Mouse (Mus musculus) WW6 (cell line): ENCODE results near the gene Eya2.

Source experiments
- DNase-seq: peaks from one replicate; pipeline ENCODE4 v3.0.0-alpha.2; 2013; ENCODE audit warnings: low read depth, low spot score

Eya2 gene

DNA sequence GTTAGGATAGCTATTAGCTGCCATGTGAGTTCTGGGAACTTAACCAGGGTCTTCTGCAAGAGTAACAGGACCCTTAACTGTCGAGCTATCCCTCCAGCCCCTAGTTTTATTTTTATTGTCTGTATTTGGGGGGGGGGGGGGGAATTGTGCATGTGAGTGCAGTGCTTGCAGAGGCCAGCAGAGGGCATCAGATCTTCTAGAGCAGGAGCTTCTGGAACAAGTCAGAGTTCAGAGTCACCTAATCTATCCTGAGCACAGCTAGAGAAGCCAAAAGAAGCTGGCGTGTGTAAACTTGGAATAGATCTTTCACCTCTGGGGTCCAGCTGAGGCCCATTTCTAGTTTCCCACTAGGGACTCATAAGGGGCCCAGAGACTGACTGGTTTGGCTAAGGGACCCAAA is 1.1 kb upstream of the Eya2 start:
- no peak for DNase-seq

DNA sequence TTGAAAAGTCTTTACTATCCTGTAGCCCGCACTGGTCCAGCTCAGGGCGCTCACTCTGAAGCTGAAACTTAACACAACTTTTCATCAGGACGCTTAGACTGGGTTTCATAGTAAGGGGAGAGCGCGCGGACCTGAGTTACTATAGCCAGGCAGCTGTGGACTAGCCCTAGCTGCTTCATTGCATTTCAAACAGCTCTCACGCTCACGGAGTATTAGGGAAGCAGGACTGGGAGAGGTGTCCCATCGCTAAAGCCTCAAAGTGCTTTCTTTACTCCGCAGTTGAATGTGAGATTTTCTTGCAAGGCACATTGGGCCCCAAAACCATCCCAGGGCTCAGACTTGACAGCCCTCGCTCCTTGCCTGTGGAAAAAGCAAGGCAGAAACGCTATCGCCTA is 841 bp downstream of the Eya2 start:
- DNase-seq, result no peak

DNA sequence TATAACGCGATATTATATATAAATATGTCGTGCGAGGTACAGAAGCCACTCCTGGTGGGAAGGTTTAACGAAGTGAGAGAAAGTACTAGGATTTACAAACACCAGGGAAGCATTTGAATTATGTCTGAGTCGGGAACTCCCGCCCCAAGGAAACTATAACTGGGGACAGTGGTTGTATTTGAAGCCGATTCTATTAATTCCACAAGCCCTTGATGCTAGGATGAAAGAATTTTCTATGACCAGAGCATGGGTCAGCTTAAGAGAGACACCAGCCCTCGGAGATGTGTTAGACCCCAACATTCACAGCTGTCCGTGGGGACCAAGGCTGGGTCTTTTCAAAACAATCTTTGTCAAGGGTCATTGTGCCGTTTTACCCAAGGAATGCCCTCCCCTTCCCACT is 1.3 kb downstream of the Eya2 start:
- DNase-seq, result no peak

DNA sequence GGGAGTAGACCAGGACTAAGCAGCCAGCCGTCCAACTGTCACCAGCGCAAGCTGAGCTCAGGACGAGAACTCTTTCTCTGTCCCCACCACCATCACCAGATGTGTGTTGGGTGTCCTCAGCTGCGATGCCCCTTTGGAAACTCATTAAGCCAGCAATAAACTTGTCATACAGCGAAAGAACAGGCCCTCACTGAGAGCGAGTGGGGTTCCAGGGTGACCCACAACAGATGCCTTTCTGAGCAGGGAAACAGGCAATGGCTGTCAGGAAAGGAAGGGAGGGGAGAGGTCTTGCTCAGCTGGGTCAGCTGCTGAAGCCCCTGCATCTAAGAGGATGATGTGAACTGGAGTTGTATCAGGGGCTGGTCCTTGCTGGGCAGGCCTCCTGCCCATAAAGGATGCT is 2.7 kb downstream of the Eya2 start:
- no peak for DNase-seq

DNA sequence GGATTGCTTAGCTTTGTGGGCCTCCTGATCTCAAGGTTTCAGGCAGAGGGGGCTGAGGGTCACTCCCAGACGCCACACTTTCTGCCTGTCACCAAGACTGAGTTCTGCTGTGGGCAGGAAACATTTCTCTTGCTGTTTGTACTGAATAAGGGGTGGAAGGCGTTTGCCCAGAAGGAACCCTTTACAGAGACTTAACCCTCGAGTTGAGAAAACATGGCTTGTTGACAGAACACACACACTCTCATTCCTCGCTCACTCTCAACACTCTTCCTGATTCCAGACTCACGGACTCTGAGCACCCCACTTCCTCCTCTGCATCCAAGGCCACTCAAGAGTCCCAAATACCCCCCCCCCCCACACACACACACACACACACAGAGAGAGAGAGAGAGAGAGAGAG is 3.3 kb downstream of the Eya2 start:
- no peak for DNase-seq

DNA sequence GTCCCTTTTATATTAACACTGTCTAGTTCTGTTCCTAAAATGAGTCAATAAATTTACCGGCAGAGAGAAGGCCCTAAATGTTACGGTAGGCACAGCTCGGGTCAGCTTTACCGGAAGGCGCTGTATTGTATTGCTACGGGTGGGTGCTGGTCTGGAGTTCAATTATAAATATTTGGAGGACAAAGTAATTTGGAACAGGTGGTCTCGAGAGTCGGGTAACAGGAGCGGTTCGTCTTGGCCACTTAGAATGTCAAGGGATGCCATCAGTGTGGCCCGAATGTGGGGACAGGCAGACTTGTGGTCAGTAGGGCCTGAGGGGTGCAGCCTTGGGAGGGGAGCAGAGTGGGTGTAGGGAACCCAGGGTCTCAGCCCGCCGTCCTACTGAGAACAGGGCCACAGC is 4.7 kb downstream of the Eya2 start:
- no peak for DNase-seq

DNA sequence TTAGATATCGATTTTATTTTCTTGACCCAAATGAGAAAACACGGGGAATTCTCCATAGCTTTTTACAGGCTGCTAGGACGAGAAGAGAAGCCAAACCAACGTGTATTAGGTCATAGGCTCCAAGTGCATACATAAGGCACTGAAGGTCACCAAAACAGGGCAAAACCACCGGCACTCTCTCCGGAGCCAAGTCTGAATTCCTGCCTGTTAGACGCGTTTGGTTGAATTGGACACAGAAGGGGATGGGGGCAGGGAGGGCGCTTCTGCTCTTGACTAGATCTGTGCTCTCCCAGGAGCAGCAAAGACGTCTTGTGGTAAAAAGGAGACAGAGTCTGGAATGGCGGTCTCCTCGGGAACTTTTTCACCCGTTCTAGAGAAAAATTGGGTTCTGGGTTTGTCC is 6.1 kb downstream of the Eya2 start:
- DNase-seq, result no peak

DNA sequence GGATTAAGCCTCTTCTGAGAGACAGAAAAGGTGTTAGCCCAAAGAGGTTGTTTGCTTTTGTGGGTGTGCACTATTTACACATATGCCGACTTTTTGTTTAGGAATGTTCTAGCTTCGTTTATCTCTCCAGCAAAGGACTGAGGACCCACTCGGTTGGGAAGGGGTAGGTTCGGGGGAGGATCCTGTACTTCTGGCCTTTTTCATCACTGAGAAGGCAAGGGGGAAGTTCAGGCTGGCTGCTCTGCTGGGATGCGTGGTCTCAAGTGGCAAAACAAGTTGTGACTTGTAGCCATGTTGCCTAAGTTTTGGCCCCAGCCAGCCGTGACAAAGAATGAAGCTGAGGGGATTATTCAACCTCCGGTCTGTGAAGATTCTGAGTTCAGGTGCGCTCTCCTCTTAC is 6.8 kb downstream of the Eya2 start:
- no peak for DNase-seq

DNA sequence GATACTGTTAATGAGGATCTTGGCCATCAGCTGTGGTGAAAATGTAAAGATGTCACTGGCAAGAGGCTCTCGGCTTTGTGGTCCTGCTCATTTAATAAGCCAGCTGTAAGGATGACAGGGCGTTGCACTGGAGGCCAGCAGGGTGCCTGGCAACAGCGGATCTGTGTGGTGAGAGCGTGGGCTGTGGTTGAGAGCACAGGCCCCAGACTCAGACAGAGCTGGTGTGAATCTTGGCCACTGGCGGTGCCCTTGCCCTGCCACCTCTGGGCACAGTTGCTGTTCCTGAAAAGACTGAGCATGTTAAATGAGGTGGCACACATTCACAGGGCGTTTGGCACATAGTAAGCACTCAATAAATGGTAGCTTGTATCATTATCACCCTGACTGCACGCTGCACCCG is 8.9 kb downstream of the Eya2 start:
- no peak for DNase-seq

DNA sequence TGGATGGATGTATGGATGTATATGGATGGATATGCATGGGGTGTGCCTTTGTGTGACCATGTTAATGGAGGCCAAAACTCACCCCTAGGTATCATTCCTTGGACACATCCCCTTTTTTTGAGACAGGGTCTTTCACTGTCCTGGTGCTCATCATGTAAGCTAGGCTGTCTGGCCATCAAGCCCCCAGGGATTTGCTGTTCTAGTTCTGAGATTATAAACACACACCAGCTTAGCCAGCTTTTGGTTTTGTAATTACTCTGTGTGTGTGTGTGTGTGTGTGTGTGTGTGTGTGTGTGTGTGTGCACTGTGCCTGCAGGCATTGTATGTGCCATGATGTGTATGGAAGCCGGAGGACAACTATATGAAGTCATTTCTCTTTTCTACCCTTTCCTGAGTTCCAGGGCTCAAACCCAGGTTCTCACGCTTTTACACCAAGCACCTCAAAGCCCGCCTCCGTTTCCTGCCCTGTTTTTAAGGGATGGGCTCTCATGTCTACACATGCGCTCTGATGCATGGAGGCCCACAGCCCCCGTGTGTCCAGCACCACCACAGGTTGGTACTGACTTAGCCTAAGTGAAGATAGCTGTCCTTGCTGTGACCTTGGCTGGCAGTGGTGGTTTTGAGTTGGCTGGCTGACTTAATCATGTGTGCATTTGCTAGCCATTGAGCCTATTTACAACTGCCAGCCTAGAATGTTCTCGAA is 16.9 kb downstream of the Eya2 start:
- DNase-seq, result no peak

DNA sequence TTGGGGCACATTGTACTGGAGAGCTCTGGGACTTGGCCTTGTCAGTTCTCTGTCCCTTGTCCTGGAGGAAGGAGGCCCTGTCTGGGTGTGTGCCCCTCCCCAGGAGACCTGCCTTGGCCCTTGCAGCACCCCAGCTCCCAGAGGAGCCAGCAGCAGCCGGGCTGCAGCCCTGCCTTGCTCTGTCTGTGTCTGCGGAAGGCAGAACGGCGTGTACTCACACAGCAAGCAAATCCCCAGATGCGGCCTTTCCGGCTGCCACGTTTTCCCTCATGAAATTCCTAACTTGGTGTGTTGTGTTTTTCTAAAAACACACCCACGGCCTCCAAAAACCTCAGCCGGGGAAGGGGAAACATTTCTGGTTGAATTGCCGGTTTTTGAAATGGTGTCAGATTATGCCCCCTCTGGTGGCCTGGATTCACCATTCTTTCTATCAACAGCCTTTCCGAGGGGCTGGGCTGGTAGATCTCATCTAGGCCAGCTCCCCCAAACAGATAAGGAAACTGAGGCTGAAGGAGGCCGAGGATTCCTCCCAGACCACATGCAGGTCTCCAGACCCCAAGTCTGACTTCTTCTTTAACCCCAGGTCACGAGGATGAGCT is 19.0 kb downstream of the Eya2 start:
- no peak for DNase-seq

DNA sequence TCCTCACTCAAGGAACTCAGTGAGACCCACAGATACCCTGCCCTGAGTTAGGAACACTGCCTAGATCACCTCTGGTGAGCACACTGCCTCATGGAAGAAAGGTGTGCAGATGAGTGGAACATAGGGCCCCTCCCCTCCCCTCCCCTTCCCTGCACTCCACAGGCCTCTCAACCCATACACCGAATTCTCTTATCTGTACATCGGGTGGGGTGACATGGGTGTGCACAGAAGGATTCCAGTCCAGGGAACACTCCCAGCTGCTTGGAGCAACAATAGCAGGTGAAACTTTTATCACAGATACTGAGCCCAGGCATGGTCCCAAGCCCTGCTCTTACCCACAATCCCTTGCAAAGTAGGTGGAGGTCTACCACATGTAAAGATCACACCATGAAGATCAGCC is 26.7 kb downstream of the Eya2 start:
- DNase-seq, result no peak

DNA sequence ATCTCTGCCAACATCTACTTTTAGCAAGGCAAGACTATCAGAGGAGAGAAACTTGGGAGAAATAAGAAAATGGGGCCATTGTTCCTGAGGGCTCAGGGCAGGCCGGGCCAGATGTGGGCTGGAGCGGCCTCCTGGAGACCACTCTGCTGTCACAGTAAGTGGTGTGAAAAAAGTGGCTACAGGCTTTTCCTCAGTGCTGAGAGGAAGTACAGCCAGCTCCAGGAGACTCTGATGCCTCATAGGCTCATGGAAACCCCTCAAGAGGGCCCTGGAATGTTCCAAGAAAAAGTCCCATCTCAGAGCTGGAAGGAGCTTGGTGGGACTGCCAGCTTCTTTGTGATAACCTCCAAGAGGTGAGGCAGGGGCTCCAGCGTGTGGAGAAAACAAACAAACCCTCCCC is 27.8 kb downstream of the Eya2 start:
- DNase-seq, result no peak

DNA sequence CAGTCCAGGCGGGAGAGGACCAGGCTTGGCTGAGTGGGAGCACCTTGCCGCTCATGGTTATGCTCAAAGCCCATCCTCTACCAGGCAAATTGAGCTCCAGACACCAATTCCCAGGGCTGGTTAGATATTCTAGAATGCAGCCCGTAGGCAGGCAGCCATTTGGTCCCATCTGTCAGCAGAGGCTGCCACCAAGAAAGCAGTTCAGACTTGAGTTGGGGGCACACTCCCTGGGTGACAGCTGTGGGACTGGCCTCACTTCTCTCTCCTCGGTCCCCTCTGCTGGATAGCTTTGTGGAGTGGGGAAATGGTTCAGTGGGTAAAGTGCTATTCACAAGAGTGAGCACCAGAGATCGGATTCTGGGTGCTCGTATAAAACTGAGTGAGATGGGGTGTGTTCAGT is 32.0 kb downstream of the Eya2 start:
- DNase-seq, result no peak

DNA sequence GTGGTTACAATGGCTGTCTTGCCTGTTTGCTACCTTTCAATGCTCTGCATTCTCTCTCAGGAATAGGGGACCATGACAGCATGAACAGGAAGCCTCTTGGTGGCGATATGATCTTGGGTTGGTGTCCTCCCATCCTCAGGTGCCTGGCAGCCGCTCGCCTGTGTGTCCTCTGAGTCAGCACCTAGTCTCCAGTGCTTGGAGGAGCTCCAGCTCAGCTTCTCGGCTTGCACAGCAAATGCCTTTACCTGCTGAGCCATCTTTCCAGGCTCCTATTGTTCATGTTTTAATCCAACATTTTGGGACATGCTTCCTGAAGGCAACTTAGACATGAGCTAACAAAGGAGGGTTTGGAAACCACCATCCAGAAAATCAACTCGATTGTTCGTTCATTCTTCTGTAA is 33.1 kb downstream of the Eya2 start:
- no peak for DNase-seq

DNA sequence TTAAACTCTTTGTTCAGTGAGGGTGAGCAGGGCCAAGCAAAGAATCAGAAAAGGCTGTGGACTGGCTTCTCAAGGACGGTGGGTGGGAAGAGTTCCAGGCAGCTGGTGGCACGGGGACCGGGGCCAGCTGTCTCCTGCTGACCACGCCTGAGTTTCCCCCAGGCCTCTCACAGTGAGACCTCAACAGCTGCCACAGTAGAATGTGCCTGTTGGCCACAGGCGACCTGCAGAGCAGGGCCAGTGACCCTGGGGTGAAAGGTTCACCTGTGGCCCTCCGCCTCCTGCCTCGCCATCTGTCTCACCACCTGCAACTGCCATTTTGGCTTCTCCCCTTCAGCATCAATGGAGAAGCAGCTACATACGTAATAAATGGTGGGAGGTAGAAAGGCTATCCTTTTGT is 35.1 kb downstream of the Eya2 start:
- DNase-seq, result no peak

DNA sequence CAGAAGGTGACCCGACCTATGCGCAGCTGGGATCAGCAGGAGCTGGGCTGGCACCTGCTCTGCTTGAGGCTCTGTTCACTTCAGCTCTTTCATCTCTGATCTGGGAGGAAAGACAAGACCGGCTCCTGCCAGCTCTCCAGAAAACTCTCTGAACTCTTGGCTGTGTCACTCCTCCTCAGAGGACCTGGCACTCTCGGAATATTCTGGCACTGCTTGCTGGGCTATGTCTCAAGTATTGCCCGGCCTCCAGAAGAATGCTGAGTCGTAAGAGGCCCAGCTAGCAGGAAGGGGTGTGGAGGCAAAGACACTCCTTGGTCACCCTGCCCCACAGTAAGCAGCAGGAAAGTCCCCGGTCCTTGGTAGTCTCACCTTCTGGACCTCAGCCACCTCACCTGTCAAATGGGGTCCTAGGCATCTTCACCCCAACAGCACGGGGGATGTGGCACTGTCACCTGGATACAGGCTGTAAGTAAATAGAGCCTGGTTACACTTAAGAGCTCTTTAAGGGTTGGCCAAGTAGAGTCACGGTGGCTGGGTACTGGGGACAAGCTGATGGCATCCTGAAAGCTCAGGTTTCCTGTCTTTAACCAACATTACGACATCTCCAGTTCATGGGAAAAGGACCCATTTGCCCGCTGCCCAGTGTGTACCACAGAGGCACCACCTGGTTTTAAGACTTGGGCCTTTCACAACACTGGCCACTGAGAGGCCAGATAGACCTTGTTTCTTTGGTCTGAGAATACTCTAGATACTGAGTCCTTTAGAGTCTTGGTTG is 38.4 kb downstream of the Eya2 start:
- no peak for DNase-seq

DNA sequence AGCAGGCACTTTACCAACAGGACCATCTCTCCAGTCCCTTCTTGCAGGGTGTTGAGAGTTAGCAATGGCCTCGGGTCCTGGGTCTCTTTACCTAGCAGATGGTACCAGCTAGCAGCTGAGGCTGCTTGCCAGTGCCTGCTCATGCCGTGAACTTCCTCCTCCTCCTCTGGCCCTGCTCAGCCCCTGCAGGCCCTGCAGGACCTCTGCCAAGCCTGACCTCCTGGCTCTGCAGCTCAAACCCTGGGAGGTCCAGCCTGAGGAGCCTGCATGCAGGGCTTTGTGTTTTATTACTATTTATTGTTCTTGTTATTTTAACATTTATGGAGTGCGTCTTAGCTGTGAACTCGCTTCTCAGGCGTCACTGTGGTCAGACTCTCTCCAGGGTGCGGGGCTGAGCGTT is 39.6 kb downstream of the Eya2 start:
- no peak for DNase-seq

DNA sequence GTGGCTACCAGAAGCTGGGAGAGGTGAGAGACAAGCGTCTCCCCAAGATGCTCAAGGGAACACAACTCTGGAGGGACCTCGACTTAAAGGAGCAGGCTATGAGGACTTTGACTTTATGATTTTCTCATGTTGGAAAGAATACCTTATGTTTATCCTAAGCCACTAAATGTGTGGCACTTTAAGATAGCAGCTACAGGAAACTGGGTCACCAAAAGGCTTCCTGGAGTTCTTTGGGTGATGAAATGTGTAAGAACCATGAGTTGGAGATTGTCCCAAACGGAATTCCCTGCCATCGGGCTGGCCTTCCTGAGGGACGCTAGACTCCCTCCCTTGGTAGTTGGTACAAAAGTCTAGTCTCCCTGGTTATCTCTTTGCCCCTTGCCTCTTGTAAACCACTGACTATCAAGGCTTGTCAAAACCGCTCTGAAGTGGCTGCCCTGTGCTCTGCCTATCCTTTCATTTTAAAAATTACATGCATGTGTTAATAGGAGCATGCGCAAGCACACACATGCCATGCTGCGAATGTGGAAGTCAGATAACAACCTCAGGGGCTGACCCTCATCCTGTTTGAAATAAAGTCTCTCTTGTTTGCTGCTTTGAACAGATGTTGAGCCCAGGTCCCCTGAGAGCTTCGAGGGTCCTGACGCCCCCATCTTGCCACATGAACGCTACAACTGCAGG is 44.4 kb downstream of the Eya2 start:
- DNase-seq, result no peak

DNA sequence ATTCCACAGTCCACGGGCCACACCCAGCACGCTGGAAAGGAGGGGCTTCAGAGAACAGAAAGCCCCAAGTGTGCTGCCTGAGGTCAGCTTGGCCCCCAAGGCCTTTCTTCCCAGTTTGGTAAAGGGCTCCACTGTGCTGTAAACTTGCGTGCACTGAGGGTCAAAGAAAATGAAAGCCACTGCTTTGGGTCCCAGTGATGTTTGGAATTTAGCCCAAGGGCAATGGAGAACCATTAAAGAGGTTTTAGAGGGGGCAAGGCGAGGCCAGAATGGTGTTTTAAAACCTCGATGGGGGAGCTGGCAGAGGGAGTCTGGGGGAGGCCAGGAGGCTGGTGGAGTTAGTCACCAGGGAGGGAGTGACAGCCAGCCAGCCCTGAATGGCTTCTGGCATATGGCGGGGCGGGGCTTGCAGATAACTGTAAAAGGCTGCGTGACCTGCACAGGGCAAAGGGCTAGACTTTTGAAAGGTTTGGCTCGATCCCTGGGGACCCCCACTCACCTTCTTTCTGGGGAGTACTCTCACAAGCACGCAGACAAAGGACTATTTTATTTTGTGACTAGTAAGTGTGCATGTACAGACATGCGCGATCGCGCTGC is 47.2 kb downstream of the Eya2 start:
- DNase-seq, result no peak

DNA sequence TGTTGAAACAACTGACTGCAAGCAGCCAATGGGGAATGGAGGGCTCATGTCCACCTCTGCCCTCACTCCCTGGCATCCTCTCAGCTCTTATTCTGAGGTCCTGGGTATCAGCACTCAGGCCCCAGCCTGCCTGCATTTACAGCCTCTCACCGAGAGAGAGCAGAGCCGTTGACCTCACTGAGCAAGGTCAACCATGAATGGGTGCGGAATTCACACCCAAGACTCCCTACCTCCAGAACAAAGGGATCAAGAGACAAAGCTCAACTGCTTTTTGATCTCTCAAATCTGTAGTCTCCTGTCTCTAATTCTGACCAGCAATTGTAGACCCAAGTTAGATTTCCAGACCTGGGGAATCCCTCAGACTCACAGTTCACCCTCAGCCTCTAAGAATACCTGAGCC is 48.8 kb downstream of the Eya2 start:
- DNase-seq, result peak; percentile 24

DNA sequence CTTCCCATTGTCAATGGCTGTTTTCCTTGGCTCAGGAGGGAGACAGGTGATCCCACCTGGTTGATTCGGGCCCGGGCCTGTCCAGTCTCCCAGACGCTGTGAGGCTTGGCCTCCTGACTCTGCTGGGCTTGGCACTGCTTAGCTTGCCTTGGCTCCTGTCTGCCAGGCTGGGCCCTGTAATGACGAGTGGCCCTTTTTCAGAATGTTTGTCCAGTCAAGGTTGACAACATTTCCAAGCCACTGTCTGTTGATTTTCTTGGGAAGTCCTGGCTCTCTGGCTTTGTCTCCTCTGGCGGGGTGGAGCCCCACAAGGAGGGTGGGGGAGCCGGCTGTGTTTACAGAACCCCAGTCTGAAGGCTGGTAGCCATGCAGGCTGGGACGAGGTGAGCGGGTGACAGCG is 49.2 kb downstream of the Eya2 start:
- DNase-seq, result no peak
